26 mouse cellular contexts compared by ENCODE assay signal in genomic region chr12:108368921-108369320, GRCm38 (mm10). TPM values are rescaled to one million over a fixed set of nuclear protein-coding genes. Genes with fewer than 3 reads are reported as not detected.
DNase-seq lines count a peak whose midpoint lies in the region; ATAC-seq and TF ChIP-seq lines count a peak whose summit lies in the region.
"Had no signal": no experiment of that assay in that cellular context is flagged by ENCODE, and none has a peak within 500 bp of the region (broad histone marks: within the 10 kb centered on the region; RNA-seq: fewer than 3 reads in every experiment).

No protein-coding gene starts in this region.

- peak in 1 of 2 experiments; percentile 16 for DNase-seq in heart, adult 2 months
- no peak for DNase-seq in heart, adult 8-10 months (ENCODE audit: low spot score)
- no peak for DNase-seq in kidney, adult 11 months
- no peak for DNase-seq in midbrain, embryonic 10.5 days (ENCODE audit: low spot score)
- no peak for DNase-seq in midbrain, embryonic 11.5 days (ENCODE audit: low spot score, missing footprints)
- DNase-seq in urinary bladder, postnatal 14 days (ENCODE audit: low spot score) = no peak
- DNase-seq: adrenal gland, postnatal 36 days; B cell, adult 2 months; cerebellum, adult 11 months; liver, postnatal 0 days; right cerebral cortex, adult 18-20 months; thymus, postnatal 4 days had no signal

- no peaks in the 10 kb centered on the region; the same call in 1 of the 2 replicates for H3K36me3 ChIP-seq in heart, adult 2 months (ENCODE audit: control insufficient read depth, insufficient read depth, low read length)
- H3K36me3 ChIP-seq in kidney, embryonic 15.5 days = no peaks in the 10 kb centered on the region
- H3K36me3 ChIP-seq in midbrain, embryonic 10.5 days = no peaks in the 10 kb centered on the region
- no peaks in the 10 kb centered on the region for H3K36me3 ChIP-seq in midbrain, embryonic 11.5 days (ENCODE audit: control insufficient read depth, insufficient read depth, low read length)
- H3K36me3 ChIP-seq: embryonic facial prominence, embryonic 12.5 days; G1E; heart, embryonic 13.5 days; stomach, embryonic 15.5 days had no signal

- H3K27ac ChIP-seq in heart, adult 2 months = peak overlapping the region; percentile 77
- H3K27ac ChIP-seq in kidney, embryonic 15.5 days = peak overlapping the region; percentile 43; the same call in 1 of the 2 replicates
- peak overlapping the region; percentile 70 for H3K27ac ChIP-seq in midbrain, embryonic 10.5 days (replicated peaks)
- no peak overlapping the region for H3K27ac ChIP-seq in midbrain, embryonic 11.5 days (ENCODE audit: low read depth, low read length)
- H3K27ac ChIP-seq: embryonic facial prominence, embryonic 12.5 days; forebrain, embryonic 13.5 days; layer of hippocampus, adult 2 months; macrophage; stomach, embryonic 15.5 days had no signal

- H3K4me2 ChIP-seq in kidney, embryonic 15.5 days = no peak overlapping the region
- H3K4me2 ChIP-seq in midbrain, embryonic 11.5 days = no peak overlapping the region
- H3K4me2 ChIP-seq: embryonic facial prominence, embryonic 12.5 days; forebrain, embryonic 13.5 days; heart, embryonic 13.5 days; liver, embryonic 11.5 days; stomach, embryonic 15.5 days had no signal

- intact Hi-C loops in heart, adult 2 months (cut with DNase I) = no loop called here

- no peak for TF ChIP-seq CTCF in heart, adult 2 months (IDR thresholded peaks at IDR 0.05)

- peaks cover 33% of the 10 kb centered on the region for H3K4me1 ChIP-seq in heart, adult 2 months (ENCODE audit: control insufficient read depth, insufficient read depth, low read length)
- peaks cover 69% of the 10 kb centered on the region for H3K4me1 ChIP-seq in kidney, embryonic 15.5 days
- H3K4me1 ChIP-seq in midbrain, embryonic 10.5 days = peaks cover 45% of the 10 kb centered on the region
- peaks cover 2% of the 10 kb centered on the region; the same call in 1 of the 2 replicates for H3K4me1 ChIP-seq in midbrain, embryonic 11.5 days (ENCODE audit: control insufficient read depth, insufficient read depth, low read length)

- H3K9me3 ChIP-seq in kidney, embryonic 15.5 days (replicated peaks) = no peaks in the 10 kb centered on the region
- H3K9me3 ChIP-seq in midbrain, embryonic 10.5 days (replicated peaks) = no peaks in the 10 kb centered on the region
- no peaks in the 10 kb centered on the region for H3K9me3 ChIP-seq in midbrain, embryonic 11.5 days (ENCODE audit: control insufficient read depth, low read length)
- H3K9me3 ChIP-seq: embryonic facial prominence, embryonic 12.5 days; forebrain, embryonic 13.5 days; heart, embryonic 13.5 days; stomach, embryonic 15.5 days had no signal

- 51% methylated on average over 5 of the region's 5 CpGs for WGBS in heart, adult 2 months
- WGBS in kidney, embryonic 15.5 days = 51% methylated on average over 5 of the region's 5 CpGs
- WGBS in midbrain, embryonic 10.5 days = 69% methylated on average over 5 of the region's 5 CpGs
- 62% methylated on average over 5 of the region's 5 CpGs for WGBS in midbrain, embryonic 11.5 days

- no peak overlapping the region for H3K9ac ChIP-seq in heart, adult 2 months (ENCODE audit: low read depth, low read length)
- no peak overlapping the region for H3K9ac ChIP-seq in kidney, embryonic 15.5 days
- H3K9ac ChIP-seq in midbrain, embryonic 11.5 days (ENCODE audit: low read length) = no peak overlapping the region
- H3K9ac ChIP-seq: embryonic facial prominence, embryonic 12.5 days; forebrain, embryonic 13.5 days; heart, embryonic 13.5 days; liver, postnatal 0 days; stomach, embryonic 15.5 days had no signal

- ATAC-seq in kidney, embryonic 15.5 days (replicated peaks; ENCODE audit: low FRiP score) = no peak
- ATAC-seq in midbrain, embryonic 11.5 days (ENCODE audit: low FRiP score) = no peak
- ATAC-seq: forebrain, embryonic 13.5 days; hindbrain, embryonic 16.5 days; intestine, embryonic 16.5 days; liver, postnatal 0 days; Patski had no signal

- TF ChIP-seq POLR2A in heart, adult 2 months (IDR thresholded peaks at IDR 0.05; ENCODE audit: insufficient read depth, low read depth, low read length) = no peak

- no peaks in the 10 kb centered on the region for H3K79me2 ChIP-seq in heart, adult 2 months (replicated peaks; ENCODE audit: control insufficient read depth, insufficient read depth, low read length)

- TF ChIP-seq EP300 in heart, adult 2 months (IDR thresholded peaks at IDR 0.05; ENCODE audit: insufficient read depth, low read depth, low read length) = no peak

- no peak overlapping the region for H3K4me3 ChIP-seq in heart, adult 2 months
- no peak overlapping the region for H3K4me3 ChIP-seq in kidney, embryonic 15.5 days (replicated peaks)
- H3K4me3 ChIP-seq in midbrain, embryonic 10.5 days = no peak overlapping the region
- H3K4me3 ChIP-seq in midbrain, embryonic 11.5 days (ENCODE audit: low read depth, low read length) = no peak overlapping the region
- H3K4me3 ChIP-seq: embryonic facial prominence, embryonic 12.5 days; forebrain, embryonic 13.5 days; heart, embryonic 13.5 days; layer of hippocampus, adult 2 months; stomach, embryonic 15.5 days had no signal

- H3K27me3 ChIP-seq in heart, adult 2 months (ENCODE audit: control insufficient read depth, insufficient read depth, low read length) = no peaks in the 10 kb centered on the region
- H3K27me3 ChIP-seq in kidney, embryonic 15.5 days = no peaks in the 10 kb centered on the region
- H3K27me3 ChIP-seq in midbrain, embryonic 10.5 days (ENCODE audit: low read depth, poor library complexity, severe bottlenecking) = no peaks in the 10 kb centered on the region
- H3K27me3 ChIP-seq in midbrain, embryonic 11.5 days (ENCODE audit: control insufficient read depth, insufficient read depth, low read length) = no peaks in the 10 kb centered on the region
- H3K27me3 ChIP-seq: embryonic facial prominence, embryonic 12.5 days; forebrain, embryonic 13.5 days; heart, embryonic 13.5 days; Patski; stomach, embryonic 15.5 days had no signal

RNA-seq across cellular contexts. Expression of gene Eml1, which starts 1.8 kb away (rescaled TPM):
- total RNA-seq in heart, adult 2 months (2021) = 10 to 100 TPM; 73.5 to 84.7 TPM
- 68.7 and 112 TPM in 2 replicates for polyA plus RNA-seq in heart, adult 2 months (2012; rRNA removed)
- total RNA-seq in heart, adult 8-10 months (2022) = 10 to 100 TPM; 65.1 to 92.0 (median 80.7) TPM
- 60.9 and 77.5 TPM in 2 replicates for polyA plus RNA-seq in kidney, embryonic 15.5 days (2015; fragmentation: Nextera tagmentation; extraction: Ambion mirVana)
- polyA plus RNA-seq in midbrain, embryonic 10.5 days (2016; fragmentation: Nextera tagmentation; extraction: Ambion mirVana) = 121 and 123 TPM in 2 replicates
- 108 and 111 TPM in 2 replicates for polyA plus RNA-seq in midbrain, embryonic 11.5 days (2014; fragmentation: Nextera tagmentation; extraction: Ambion mirVana)
- total RNA-seq: CH12.LX; hematopoietic stem cell, adult 5-6 weeks had no signal
- polyA plus RNA-seq: G1E, macrophage had no signal

RNA-seq across cellular contexts. Expression of gene Cyp46a1, which starts 34.7 kb away (rescaled TPM):
- total RNA-seq in heart, adult 2 months (2021) = under 1 TPM; 0.41 to 0.47 TPM
- polyA plus RNA-seq in heart, adult 2 months (2012; rRNA removed) = 1.3 and 1.8 TPM in 2 replicates
- total RNA-seq in heart, adult 8-10 months (2022) = under 1 TPM; 0.33 to 1.00 (median 0.66) TPM
- 10.0 and 10.9 TPM in 2 replicates for polyA plus RNA-seq in kidney, embryonic 15.5 days (2015; fragmentation: Nextera tagmentation; extraction: Ambion mirVana)
- 17.5 and 19.4 TPM in 2 replicates for polyA plus RNA-seq in midbrain, embryonic 10.5 days (2016; fragmentation: Nextera tagmentation; extraction: Ambion mirVana)
- 8.6 and 10.2 TPM in 2 replicates for polyA plus RNA-seq in midbrain, embryonic 11.5 days (2014; fragmentation: Nextera tagmentation; extraction: Ambion mirVana)
- total RNA-seq: CH12.LX had no signal
- polyA plus RNA-seq: G1E, macrophage had no signal
